Mouse (Mus musculus): Measurements from ENCODE around the gene Jade1. TPM values are rescaled to one million over a fixed set of nuclear protein-coding genes. Genes with fewer than 3 reads are reported as not detected.
A peak's percentile ranks its signal among the peaks of the same experiment; 100 is the strongest.

Gene Jade1
- total and polyA plus RNA-seq, 3 experiments, result 116 to 150 (median 134) TPM

DNA sequence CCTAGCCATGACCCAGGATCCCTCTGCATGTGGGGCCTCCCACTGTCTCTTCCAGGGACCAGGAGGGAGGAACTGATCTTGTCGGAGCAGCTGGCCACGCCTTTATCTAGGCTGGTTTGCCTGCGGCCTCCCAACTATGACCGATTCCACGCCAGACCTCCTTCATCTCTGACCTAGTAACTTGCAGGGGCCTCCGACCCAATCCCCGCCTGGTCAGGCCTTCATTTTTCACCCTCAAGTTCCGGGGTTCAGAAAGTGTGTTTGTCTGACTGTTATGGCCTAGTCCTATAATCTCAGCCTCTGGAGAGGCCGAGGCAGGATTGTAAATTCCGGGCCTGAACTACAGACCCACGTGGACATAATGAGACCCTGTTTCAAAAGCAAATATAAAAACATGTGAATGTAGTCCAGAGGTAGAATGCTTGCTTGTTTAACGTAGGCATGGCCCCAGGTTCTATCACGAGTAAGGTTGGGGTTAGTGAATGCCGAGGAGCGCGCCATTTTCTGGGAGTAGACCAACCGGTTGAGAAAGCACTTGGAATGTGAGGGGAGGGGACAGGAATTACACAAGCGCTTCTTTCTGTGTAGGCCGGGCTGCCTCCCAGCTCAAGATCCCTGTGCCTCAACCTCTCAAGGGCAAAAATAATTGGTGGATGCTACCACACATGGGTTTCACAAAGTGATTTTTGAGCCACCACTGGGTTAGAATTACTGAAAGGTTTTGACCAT, 1.9 kb downstream of the Jade1 start (continued):
- TF ChIP-seq USF2 (IDR thresholded peaks at IDR 0.05; ENCODE audit: borderline replicate concordance in 1 of 2, insufficient read depth in 1 of 2, low read depth in 1 of 2, low read length in 2 of 2) (no peak), HCFC1 (IDR thresholded peaks at IDR 0.05; ENCODE audit: low read depth, low read length) (peak; percentile 42; the same call in 1 of the 2 replicates), RAD21 (IDR thresholded peaks at IDR 0.05; ENCODE audit: low read depth, low read length) (no peak)

DNA sequence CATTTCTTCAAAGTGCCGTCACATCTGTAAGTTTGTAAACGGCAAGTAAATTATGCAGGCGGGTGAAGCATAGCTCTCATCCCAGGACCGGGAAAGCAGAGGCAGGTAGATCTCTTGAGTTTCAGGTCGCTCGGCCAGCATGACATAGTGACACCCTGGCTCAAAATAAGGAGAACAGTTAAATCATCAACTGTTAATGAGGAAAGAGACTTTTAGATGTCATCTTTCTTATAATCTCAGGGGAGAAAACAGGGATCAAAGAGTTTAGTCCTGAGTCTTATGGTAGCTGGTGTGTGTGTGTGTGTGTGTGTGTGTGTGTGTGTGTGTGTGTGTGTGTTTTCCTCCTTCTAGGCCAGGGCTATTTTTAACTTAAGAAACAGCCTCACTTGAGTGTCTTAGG, 5.0 kb downstream of the Jade1 start:
- H3K79me2 ChIP-seq (ENCODE audit: control insufficient read depth, insufficient read depth, low read length, poor library complexity), result peaks cover 84% of the 10 kb centered on the region
- peaks cover 2 to 5% of the 10 kb centered on the region in 2 experiments; a peak in 1 of 4 replicates for H3K4me1 ChIP-seq (ENCODE audit: control insufficient read depth in 1 of 2, insufficient read depth in 2 of 2, low read length in 2 of 2)
- H3K27ac ChIP-seq (ENCODE audit: control insufficient read depth, low read depth, low read length), result no peak overlapping the region
- TF ChIP-seq ZKSCAN1 (IDR thresholded peaks at IDR 0.05; ENCODE audit: low read depth, low read length) (no peak), ELF1 (IDR thresholded peaks at IDR 0.05; ENCODE audit: low read depth, low read length) (no peak), ZNF384 (IDR thresholded peaks at IDR 0.05; ENCODE audit: low read depth, low read length) (peak; percentile 75), MEF2A (IDR thresholded peaks at IDR 0.05; ENCODE audit: extremely low read depth, insufficient replicate concordance, low read depth, low read length, poor library complexity, severe bottlenecking) (no peak), MAFK (IDR thresholded peaks at IDR 0.05; ENCODE audit: borderline replicate concordance, low read depth, low read length) (no peak), BHLHE40 (IDR thresholded peaks at IDR 0.05; ENCODE audit: borderline replicate concordance, low read depth, low read length) (no peak)
- H3K27me3 ChIP-seq (ENCODE audit: control insufficient read depth in 1 of 2, insufficient read depth in 2 of 2, low read length in 2 of 2), result no peaks in the 10 kb centered on the region
- H3K4me3 ChIP-seq (ENCODE audit: control insufficient read depth in 1 of 2, insufficient read depth in 1 of 2, low read depth in 2 of 2, low read length in 2 of 2), result peak overlapping the region in 1 of 2 experiments; percentile 1; a peak in 2 of 4 replicates
- no peaks in the 10 kb centered on the region for H3K9me3 ChIP-seq (replicated peaks; ENCODE audit: insufficient read depth, low read length)
- H3K9ac ChIP-seq (ENCODE audit: control insufficient read depth, low read depth, low read length, poor library complexity, severe bottlenecking), result peak overlapping the region; percentile 37; the same call in 1 of the 2 replicates
- H3K36me3 ChIP-seq (ENCODE audit: control insufficient read depth in 1 of 2, insufficient read depth in 2 of 2, low read length in 2 of 2), result peaks cover 20 to 29% of the 10 kb centered on the region in 2 experiments
- DNase-seq (ENCODE audit: low read depth, low spot score), result no peak

DNA sequence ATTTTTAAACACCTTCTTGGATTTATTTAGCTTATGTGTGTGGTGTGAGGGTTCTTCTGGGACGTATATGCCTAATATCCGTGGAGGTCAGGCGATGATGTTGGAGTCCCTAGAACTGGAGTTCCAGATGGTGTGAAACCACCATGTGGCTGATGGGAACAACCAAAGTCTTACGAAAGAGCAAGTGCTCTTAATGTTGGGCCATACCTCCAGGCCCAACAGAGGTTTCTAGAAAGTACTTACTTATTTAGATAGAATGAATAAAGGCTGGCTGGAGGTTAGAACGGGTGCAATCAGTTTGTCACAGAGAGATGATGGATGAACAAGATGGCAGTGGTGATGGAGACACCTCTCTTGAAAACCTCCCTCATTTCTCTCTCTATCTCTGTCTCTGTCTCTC, 6.3 kb downstream of the Jade1 start:
- Histone ChIP-seq H3K27me3 (ENCODE audit: control insufficient read depth in 1 of 2, insufficient read depth in 2 of 2, low read length in 2 of 2) (no peaks in the 10 kb centered on the region), H3K4me3 (ENCODE audit: control insufficient read depth in 1 of 2, insufficient read depth in 1 of 2, low read depth in 2 of 2, low read length in 2 of 2) (peak overlapping the region in 1 of 2 experiments; percentile 35; a peak in 3 of 4 replicates), H3K36me3 (ENCODE audit: control insufficient read depth in 1 of 2, insufficient read depth in 2 of 2, low read length in 2 of 2) (peaks cover 21 to 38% of the 10 kb centered on the region in 2 experiments), H3K9ac (ENCODE audit: control insufficient read depth, low read depth, low read length, poor library complexity, severe bottlenecking) (peak overlapping the region; percentile 51), H3K9me3 (replicated peaks; ENCODE audit: insufficient read depth, low read length) (no peaks in the 10 kb centered on the region), H3K4me1 (ENCODE audit: control insufficient read depth in 1 of 2, insufficient read depth in 2 of 2, low read length in 2 of 2) (peaks cover 2 to 10% of the 10 kb centered on the region in 2 experiments; a peak in 2 of 4 replicates), H3K27ac (ENCODE audit: control insufficient read depth, low read depth, low read length) (peak overlapping the region; percentile 24; the same call in 1 of the 2 replicates), H3K79me2 (ENCODE audit: control insufficient read depth, insufficient read depth, low read length, poor library complexity) (peaks cover 86% of the 10 kb centered on the region)
- TF ChIP-seq POLR2AphosphoS2 (IDR thresholded peaks at IDR 0.05; ENCODE audit: low read length) (peak; percentile 54; the same call in 1 of the 2 replicates), MYC (IDR thresholded peaks at IDR 0.05; ENCODE audit: low read depth, low read length) (0 out of 2 replicates have a peak, but pooled peaks have one; percentile 11), ZMIZ1 (IDR thresholded peaks at IDR 0.05; ENCODE audit: low read depth, low read length) (no peak), ELF1 (IDR thresholded peaks at IDR 0.05; ENCODE audit: low read depth, low read length) (no peak), POLR2A (IDR thresholded peaks at IDR 0.05; ENCODE audit: control insufficient read depth in 1 of 2, insufficient read depth in 1 of 2, low read depth in 1 of 2, low read length in 2 of 2, poor library complexity in 1 of 2) (peak in 1 of 2 experiments; percentile 3; a peak in 1 of 4 replicates)
- DNase-seq (ENCODE audit: low read depth, low spot score), result peak; percentile 61
